12 mouse cellular contexts compared by ENCODE assay signal in the genomic region with DNA sequence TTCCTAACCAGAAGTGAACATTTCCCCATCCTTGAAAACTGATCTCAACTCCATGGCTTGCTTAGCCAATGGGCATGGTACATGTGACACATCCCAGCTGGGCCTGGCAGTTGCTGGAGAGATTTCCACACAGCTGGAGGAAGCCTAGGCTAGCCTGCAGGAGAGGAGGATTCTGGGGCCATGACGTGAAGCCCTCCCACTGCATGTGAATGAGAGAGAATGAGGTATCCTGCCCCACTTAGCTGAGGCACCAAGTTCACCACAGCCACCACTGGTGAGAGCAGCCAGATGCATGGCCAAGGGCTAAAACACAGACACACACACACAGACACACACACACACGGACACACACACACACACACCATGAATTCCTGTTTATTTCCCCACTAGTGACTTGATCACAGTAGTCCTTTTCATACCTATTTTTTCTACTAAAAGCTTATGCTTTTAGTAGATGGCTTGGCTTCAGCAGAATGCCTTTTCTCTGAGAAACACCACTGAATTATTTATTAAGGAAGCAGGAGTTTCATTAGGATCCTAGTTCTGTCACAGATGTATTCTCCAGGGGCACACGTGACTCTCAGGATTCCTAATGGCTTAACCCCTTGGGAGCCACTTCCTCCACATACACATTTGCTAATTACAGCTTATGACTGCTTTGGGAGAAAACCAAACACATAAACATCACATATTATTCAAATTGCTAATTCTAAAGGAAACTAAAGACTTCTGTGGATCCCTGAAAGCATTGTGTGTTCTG.
DNase-seq lines count a peak whose midpoint lies in the region; ATAC-seq and TF ChIP-seq lines count a peak whose summit lies in the region.
"Had no signal": no experiment of that assay in that cellular context is flagged by ENCODE, and none has a peak within 500 bp of the region (broad histone marks: within the 10 kb centered on the region; RNA-seq: fewer than 3 reads in every experiment).

No protein-coding gene starts in this region.

- peak; percentile 75 for DNase-seq in kidney, postnatal 0 days (ENCODE audit: low spot score)
- no peak for DNase-seq in kidney, adult 18-20 months
- DNase-seq in mesoderm, embryonic 11.5 days (ENCODE audit: low read depth, low spot score), result peak; percentile 38
- no peak for DNase-seq in gastrocnemius, adult 8-10 months (ENCODE audit: low spot score in 2 of 2)
- no peak for DNase-seq in adrenal gland, postnatal 25 days
- DNase-seq: cerebellum, adult 8-10 months; layer of hippocampus, postnatal 36 days had no signal

- H3K4me1 ChIP-seq in kidney, postnatal 0 days (replicated peaks; ENCODE audit: insufficient read depth, low read length), result no peaks in the 10 kb centered on the region
- H3K4me1 ChIP-seq in hindbrain, embryonic 16.5 days (ENCODE audit: control insufficient read depth, insufficient read depth, low read depth, low read length), result no peaks in the 10 kb centered on the region
- peaks cover 8% of the 10 kb centered on the region; the same call in 1 of the 2 replicates for H3K4me1 ChIP-seq in stomach, embryonic 16.5 days (ENCODE audit: control insufficient read depth, insufficient read depth, low read length)
- H3K4me1 ChIP-seq: liver, embryonic 12.5 days had no signal

- H3K4me2 ChIP-seq in kidney, postnatal 0 days (ENCODE audit: low read length), result no peak overlapping the region
- no peak overlapping the region for H3K4me2 ChIP-seq in hindbrain, embryonic 16.5 days (ENCODE audit: low read length)
- no peak overlapping the region for H3K4me2 ChIP-seq in stomach, embryonic 16.5 days (ENCODE audit: low read depth, low read length)
- H3K4me2 ChIP-seq: liver, embryonic 12.5 days had no signal

- H3K9ac ChIP-seq in kidney, postnatal 0 days (ENCODE audit: low read depth, low read length), result no peak overlapping the region
- H3K9ac ChIP-seq in hindbrain, embryonic 16.5 days (ENCODE audit: low read depth, low read length), result no peak overlapping the region
- no peak overlapping the region for H3K9ac ChIP-seq in stomach, embryonic 16.5 days (ENCODE audit: low read length)
- H3K9ac ChIP-seq: liver, embryonic 12.5 days had no signal

- no peaks in the 10 kb centered on the region for H3K27me3 ChIP-seq in kidney, postnatal 0 days (ENCODE audit: insufficient read depth, low read length)
- H3K27me3 ChIP-seq in hindbrain, embryonic 16.5 days (replicated peaks; ENCODE audit: control insufficient read depth, insufficient read depth, low read length), result no peaks in the 10 kb centered on the region
- no peaks in the 10 kb centered on the region for H3K27me3 ChIP-seq in stomach, embryonic 16.5 days (ENCODE audit: control insufficient read depth, insufficient read depth, low read length)
- H3K27me3 ChIP-seq: liver, embryonic 12.5 days had no signal

- no peaks in the 10 kb centered on the region for H3K36me3 ChIP-seq in kidney, postnatal 0 days (ENCODE audit: insufficient read depth, low read length)
- no peaks in the 10 kb centered on the region for H3K36me3 ChIP-seq in hindbrain, embryonic 16.5 days (ENCODE audit: control insufficient read depth, insufficient read depth, low read length)
- no peaks in the 10 kb centered on the region for H3K36me3 ChIP-seq in stomach, embryonic 16.5 days (ENCODE audit: control insufficient read depth, insufficient read depth, low read length)
- H3K36me3 ChIP-seq: G1E; liver, embryonic 12.5 days had no signal

- 46% methylated on average over 3 of the region's 3 CpGs for WGBS in kidney, postnatal 0 days
- WGBS in hindbrain, embryonic 16.5 days, result 36% methylated on average over 3 of the region's 3 CpGs
- WGBS in stomach, embryonic 16.5 days, result 35% methylated on average over 3 of the region's 3 CpGs

- no peaks in the 10 kb centered on the region for H3K9me3 ChIP-seq in kidney, postnatal 0 days (replicated peaks; ENCODE audit: low read length)
- no peaks in the 10 kb centered on the region for H3K9me3 ChIP-seq in hindbrain, embryonic 16.5 days (ENCODE audit: control insufficient read depth, low read length)
- H3K9me3 ChIP-seq in stomach, embryonic 16.5 days (replicated peaks; ENCODE audit: control insufficient read depth, low read length), result no peaks in the 10 kb centered on the region
- H3K9me3 ChIP-seq: G1E; liver, embryonic 12.5 days had no signal

- no peak for ATAC-seq in kidney, postnatal 0 days (replicated peaks; ENCODE audit: low FRiP score, low read depth)
- peak; percentile 68 for ATAC-seq in hindbrain, embryonic 16.5 days
- peak; percentile 47; the same call in 1 of the 2 replicates for ATAC-seq in stomach, embryonic 16.5 days (ENCODE audit: insufficient read depth, low FRiP score)
- ATAC-seq: liver, embryonic 12.5 days had no signal

- H3K27ac ChIP-seq in kidney, postnatal 0 days, result peak overlapping the region; percentile 64
- no peak overlapping the region; the same call in 1 of the 2 replicates for H3K27ac ChIP-seq in hindbrain, embryonic 16.5 days (ENCODE audit: low read depth, low read length)
- H3K27ac ChIP-seq in stomach, embryonic 16.5 days (ENCODE audit: low read length), result peak overlapping the region; percentile 91
- H3K27ac ChIP-seq: liver, embryonic 12.5 days had no signal

- H3K4me3 ChIP-seq in kidney, postnatal 0 days (replicated peaks; ENCODE audit: low read depth, low read length), result no peak overlapping the region
- no peak overlapping the region for H3K4me3 ChIP-seq in hindbrain, embryonic 16.5 days (ENCODE audit: low read length)
- no peak overlapping the region for H3K4me3 ChIP-seq in stomach, embryonic 16.5 days (replicated peaks; ENCODE audit: low read length)
- H3K4me3 ChIP-seq: liver, embryonic 12.5 days; myocyte had no signal

- TF ChIP-seq CTCF in kidney, postnatal 0 days (IDR thresholded peaks at IDR 0.05; ENCODE audit: low read depth), result no peak

Comparison
In these comparisons a context has a peak if more than half of its experiments do, and no peak if none do; other contexts are left out.
1. DNase-seq: peak in kidney, postnatal 0 days (single experiment) and mesoderm, embryonic 11.5 days (single experiment); none in kidney, adult 18-20 months (single experiment), gastrocnemius, adult 8-10 months (0 of 2) and adrenal gland, postnatal 25 days (single experiment).